Mouse (Mus musculus) megakaryocyte, embryonic 14.5 days (primary cell): Measurements from ENCODE around the gene Arhgap15.

Experiments
- FLI1 ChIP-seq: IDR thresholded peaks from 2 replicates; pipeline ENCODE4 v1.6.1; 2012; ENCODE audit warnings: low read length, inconsistent platforms, mixed read lengths
- GATA1 ChIP-seq: IDR thresholded peaks from 3 replicates; pipeline ENCODE4 v1.6.1; 2012; ENCODE audit warnings: mixed read lengths, low read length, inconsistent platforms, borderline replicate concordance

DNA sequence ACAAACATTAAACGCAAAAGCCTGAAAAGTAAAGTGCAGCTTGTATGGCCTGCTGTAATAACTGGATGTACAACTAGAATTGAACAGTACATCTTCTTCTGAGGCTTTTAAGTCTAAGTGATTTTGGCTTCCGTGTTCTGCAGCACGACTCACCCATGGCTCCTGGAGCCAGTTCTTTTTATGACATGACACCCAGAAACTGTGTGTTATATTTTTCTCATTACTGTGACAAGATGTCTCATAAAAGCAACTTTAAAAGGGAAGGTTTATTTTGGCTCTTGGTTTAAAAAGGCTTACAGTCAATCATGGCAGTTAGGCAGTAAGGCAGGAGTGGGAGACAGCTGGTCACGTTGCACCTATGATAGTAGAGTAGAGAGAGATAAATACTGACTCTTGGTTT is 349.9 kb downstream of the Arhgap15 start:
- TF ChIP-seq GATA1 (no peak), FLI1 (no peak)
